Mouse (Mus musculus) heart, adult 2 months (tissue): ENCODE results near the gene Spns2. TPM values are rescaled to one million over a fixed set of nuclear protein-coding genes. Genes with fewer than 3 reads are reported as not detected.

Experiments used
- DNase-seq, 2 experiments: peaks; one replicate each; pipeline ENCODE4 v3.0.0; 2021
- H3K27ac ChIP-seq: fragments of 200-600 bp; 2 replicates; pipeline ENCODE4 v1.8.1; 2022
- H3K27me3 ChIP-seq: fragments of 200-500 bp; 2 replicates; pipeline ENCODE4 v1.6.1; 2012; ENCODE audit warnings: mild to moderate bottlenecking, low read length, inconsistent platforms, mixed read lengths; ENCODE audit not compliant: control insufficient read depth, insufficient read depth
- H3K36me3 ChIP-seq: fragments of 200-500 bp; 2 replicates; pipeline ENCODE4 v1.6.1; 2012; ENCODE audit warnings: low read length, inconsistent platforms; ENCODE audit not compliant: control insufficient read depth, insufficient read depth
- H3K4me1 ChIP-seq: fragments of 200-500 bp; 2 replicates; pipeline ENCODE4 v1.6.1; 2011; ENCODE audit warnings: low read length; ENCODE audit not compliant: control insufficient read depth, insufficient read depth
- H3K4me3 ChIP-seq: fragments of 200-600 bp; 2 replicates; pipeline ENCODE4 v1.8.1; 2022
- H3K79me2 ChIP-seq: fragments of 200-500 bp; replicated peaks from 2 replicates; pipeline ENCODE4 v1.6.1; 2012; ENCODE audit warnings: mild to moderate bottlenecking, inconsistent platforms, low read length, moderate library complexity, mixed read lengths; ENCODE audit not compliant: control insufficient read depth, insufficient read depth
- H3K9ac ChIP-seq: fragments of 200-500 bp; 2 replicates; pipeline ENCODE4 v1.6.1; 2012; ENCODE audit warnings: low read depth, mild to moderate bottlenecking, control low read depth, inconsistent platforms, low read length, mixed read lengths
- CTCF ChIP-seq: fragments of 200-600 bp; IDR thresholded peaks from 2 replicates; pipeline ENCODE4 v1.8.1; 2022; ENCODE audit warnings: antibody characterized with exemption, mild to moderate bottlenecking, moderate library complexity
- EP300 ChIP-seq: fragments of 200-500 bp; IDR thresholded peaks from 2 replicates; pipeline ENCODE4 v1.6.1; 2011; ENCODE audit warnings: low read depth, low read length, control low read depth; ENCODE audit not compliant: insufficient read depth
- POLR2A ChIP-seq: fragments of 200-500 bp; IDR thresholded peaks from 2 replicates; pipeline ENCODE4 v1.6.1; 2011; ENCODE audit warnings: mild to moderate bottlenecking, low read depth, low read length, control low read depth; ENCODE audit not compliant: insufficient read depth
- WGBS: fragments of 180-500 bp; shearing (Covaris S2); methylation state at CpG from one replicate; pipeline ENCODE4 v1.1.7; 2018; 5-methylcytosine and 5-hydroxymethylcytosine counted together
- intact Hi-C: fragments of 180-260 bp; cut with DNase I; formaldehyde crosslinking; loops from one replicate; pipeline ENCODE4 v1.15.1; 2025
- polyA plus RNA-seq: library from polyadenylated mRNA; depleted of rRNA; stranded (reverse); fragments of >200 nt; gene quantifications from 2 replicates; pipeline ENCODE4 v1.2.3, GENCODE M21; 2012
- total RNA-seq, 2 experiments: library from RNA; stranded (reverse); gene quantifications; 2 replicates each; pipeline ENCODE4 v1.2.3; 2021

Spns2 gene
- total and polyA plus RNA-seq, 3 experiments, result 6.1 to 13.8 (median 7.9) TPM

GRCm38 (mm10) chr11:72469217-72469616, 20.5 kb downstream of the Spns2 start:
- peak; percentile 84 to 86 for DNase-seq
- Histone ChIP-seq H3K9ac (no peak overlapping the region), H3K79me2 (no peaks in the 10 kb centered on the region), H3K4me1 (peaks cover 37% of the 10 kb centered on the region), H3K27me3 (no peaks in the 10 kb centered on the region), H3K27ac (peak overlapping the region; percentile 81), H3K36me3 (peaks cover 4% of the 10 kb centered on the region), H3K4me3 (no peak overlapping the region)
- 29% methylated on average over 5 of the region's 5 CpGs for WGBS
- intact Hi-C loops, result no loop called here
- TF ChIP-seq POLR2A (peak; percentile 46; the same call in 1 of the 2 replicates), EP300 (peak; percentile 94), CTCF (no peak)

- intact Hi-C loops, result no loop called here
- Histone ChIP-seq H3K9ac (no peak overlapping the region), H3K4me1 (peaks cover 44% of the 10 kb centered on the region), H3K79me2 (no peaks in the 10 kb centered on the region), H3K4me3 (no peak overlapping the region), H3K36me3 (peaks cover 8% of the 10 kb centered on the region), H3K27ac (peak overlapping the region; percentile 81), H3K27me3 (no peaks in the 10 kb centered on the region)
- TF ChIP-seq EP300 (no peak), POLR2A (no peak), CTCF (no peak)
- 51% methylated on average over 5 of the region's 5 CpGs for WGBS
- DNase-seq, result no peak
These were observed 21.2 kb downstream of the Spns2 start for GRCm38 (mm10) chr11:72468525-72468924.

- peak overlapping the region; percentile 73 for H3K27ac ChIP-seq
- WGBS, result 10% methylated on average over 11 of the region's 11 CpGs
- peaks cover 16% of the 10 kb centered on the region for H3K36me3 ChIP-seq
- DNase-seq, result peak; percentile 53 to 62
- peaks cover 53% of the 10 kb centered on the region for H3K4me1 ChIP-seq
- no peak overlapping the region for H3K4me3 ChIP-seq
- 0 out of 2 replicates have a peak overlapping the region, but pooled peaks have one; percentile 4 for H3K9ac ChIP-seq
- intact Hi-C loops, result loop anchor here (2.0 kb wide), 1 partner anchor 18 kb away; no protein-coding TSS in a partner anchor
- no peaks in the 10 kb centered on the region for H3K79me2 ChIP-seq
- H3K27me3 ChIP-seq, result no peaks in the 10 kb centered on the region
- TF ChIP-seq POLR2A, result 0 out of 2 replicates have a peak, but pooled peaks have one; percentile 26
- peak; percentile 62; the same call in 1 of the 2 replicates for TF ChIP-seq EP300
- no peak for TF ChIP-seq CTCF
These were observed 22.8 kb downstream of the Spns2 start for GRCm38 (mm10) chr11:72466694-72467507.

- no peak for TF ChIP-seq EP300
- TF ChIP-seq POLR2A, result no peak
- no peak for TF ChIP-seq CTCF
- H3K9ac ChIP-seq, result no peak overlapping the region
- peaks cover 21% of the 10 kb centered on the region for H3K36me3 ChIP-seq
- peaks cover 57% of the 10 kb centered on the region for H3K4me1 ChIP-seq
- no peaks in the 10 kb centered on the region for H3K79me2 ChIP-seq
- H3K27ac ChIP-seq, result peak overlapping the region; percentile 73
- H3K27me3 ChIP-seq, result no peaks in the 10 kb centered on the region
- intact Hi-C loops, result loop anchor here (2.0 kb wide), 1 partner anchor 19 kb away; no protein-coding TSS in a partner anchor
- H3K4me3 ChIP-seq, result no peak overlapping the region
- DNase-seq, result peak in 1 of 2 experiments; percentile 49
- WGBS, result 61% methylated on average over 11 of the region's 11 CpGs
These were observed 23.6 kb downstream of the Spns2 start for GRCm38 (mm10) chr11:72465978-72466693.

- intact Hi-C loops, result no loop called here
- Histone ChIP-seq H3K9ac (no peak overlapping the region), H3K4me1 (peaks cover 58% of the 10 kb centered on the region), H3K27ac (no peak overlapping the region; the same call in 1 of the 2 replicates), H3K79me2 (no peaks in the 10 kb centered on the region), H3K27me3 (no peaks in the 10 kb centered on the region), H3K36me3 (peaks cover 26% of the 10 kb centered on the region), H3K4me3 (no peak overlapping the region)
- TF ChIP-seq CTCF (no peak), POLR2A (no peak), EP300 (no peak)
- 85% methylated on average over 3 of the region's 3 CpGs for WGBS
- DNase-seq, result no peak
These were observed 24.9 kb downstream of the Spns2 start for GRCm38 (mm10) chr11:72464821-72465220.

GRCm38 (mm10) chr11:72461500-72461981, 28.2 kb downstream of the Spns2 start:
- 22% methylated on average over 5 of the region's 5 CpGs for WGBS
- no peaks in the 10 kb centered on the region for H3K27me3 ChIP-seq
- H3K36me3 ChIP-seq, result peaks cover 25% of the 10 kb centered on the region
- no peaks in the 10 kb centered on the region for H3K79me2 ChIP-seq
- H3K4me1 ChIP-seq, result peaks cover 51% of the 10 kb centered on the region
- DNase-seq, result peak in 1 of 2 experiments; percentile 41
- TF ChIP-seq POLR2A (no peak), CTCF (peak; percentile 27), EP300 (peak; percentile 62; the same call in 1 of the 2 replicates)
- no peak overlapping the region for H3K4me3 ChIP-seq
- peak overlapping the region; percentile 67 for H3K27ac ChIP-seq
- intact Hi-C loops, result no loop called here
- no peak overlapping the region for H3K9ac ChIP-seq
